Mouse (Mus musculus) C2C12 (cell line): ENCODE results near the gene Psmc4. TPM values are rescaled to one million over a fixed set of nuclear protein-coding genes. Genes with fewer than 3 reads are reported as not detected.

Experiments used
- H3K27me3 ChIP-seq: one replicate; pipeline ENCODE4 v1.6.1; 2011; ENCODE audit not compliant: control insufficient read depth, insufficient read depth, insufficient read length
- H3K36me3 ChIP-seq: one replicate; pipeline ENCODE4 v1.6.1; 2011; ENCODE audit not compliant: control insufficient read depth, insufficient read depth
- H3K4me3 ChIP-seq: one replicate; pipeline ENCODE4 v1.5.1; 2011; ENCODE audit warnings: mild to moderate bottlenecking, control low read depth; ENCODE audit not compliant: poor library complexity, insufficient read depth, severe bottlenecking
- H3K79me2 ChIP-seq: one replicate; pipeline ENCODE4 v1.6.1; 2011; ENCODE audit not compliant: control insufficient read depth, insufficient read depth
- H3K79me3 ChIP-seq: one replicate; pipeline ENCODE4 v1.6.1; 2011; ENCODE audit warnings: low read depth, control low read depth
- H3ac ChIP-seq: one replicate; pipeline ENCODE3; 2011; ENCODE audit warnings: low read depth; ENCODE audit not compliant: control insufficient read depth, insufficient read length
- CEBPB ChIP-seq: IDR thresholded peaks from one replicate; pipeline ENCODE4 v1.6.1; 2011; ENCODE audit warnings: low read depth, mild to moderate bottlenecking, control low read depth, moderate library complexity
- CTCF ChIP-seq: IDR thresholded peaks from one replicate; pipeline ENCODE4 v1.5.1; 2011; ENCODE audit not compliant: control insufficient read depth, insufficient read depth, insufficient read length
- FOSL1 ChIP-seq: IDR thresholded peaks from one replicate; pipeline ENCODE4 v1.8.0; 2011; ENCODE audit warnings: mild to moderate bottlenecking, low read length; ENCODE audit not compliant: poor library complexity, insufficient read depth, severe bottlenecking
- MAX ChIP-seq: IDR thresholded peaks from one replicate; pipeline ENCODE4 v1.6.1; 2011; ENCODE audit warnings: mild to moderate bottlenecking, control low read depth
- MYOD1 ChIP-seq: IDR thresholded peaks from one replicate; pipeline ENCODE4 v1.6.1; 2011; ENCODE audit warnings: low read depth; ENCODE audit not compliant: control insufficient read depth, insufficient read length
- MYOG ChIP-seq: IDR thresholded peaks from one replicate; pipeline ENCODE4 v1.6.1; 2011; ENCODE audit not compliant: control insufficient read depth, insufficient read length; ENCODE audit errors: extremely low read depth
- USF1 ChIP-seq: IDR thresholded peaks from one replicate; pipeline ENCODE4 v1.6.1; 2011; ENCODE audit warnings: low read depth, mild to moderate bottlenecking, control low read depth, moderate library complexity
- polyA plus RNA-seq: library from polyadenylated mRNA; unstranded; fragments of >200 nt; fragmentation: generic; extraction: Trizol; gene quantifications from one replicate; pipeline ENCODE4 v1.2.1, GENCODE M21; 2012; ENCODE audit warnings: missing spikeins

Gene Psmc4
- polyA plus RNA-seq, 1 experiment: 259 TPM

- Histone ChIP-seq H3K36me3 (no peaks in the 10 kb centered on the region), H3K79me3 (no peaks in the 10 kb centered on the region), H3K4me3 (no peak within 1 kb of the TSS), H3K79me2 (no peaks in the 10 kb centered on the region), H3K27me3 (peaks cover 41% of the 10 kb centered on the region), H3ac (no peak within 1 kb of the TSS)
- no peak for TF ChIP-seq FOSL1
- no peak for TF ChIP-seq MAX
- no peak for TF ChIP-seq MYOD1
- TF ChIP-seq MYOG: no peak
- no peak for TF ChIP-seq USF1
- TF ChIP-seq CTCF: no peak
- no peak for TF ChIP-seq CEBPB
Observed at GRCm38 (mm10) chr7:28070531-28071298, 20.8 kb upstream of the Psmc4 start, which contains the start of gene Fcgbp. TSS of gene Fcgbp (plus strand) at chr7:28071236.

GRCm38 (mm10) chr7:28069546-28070172, 19.8 kb upstream of the Psmc4 start:
- Histone ChIP-seq H3K27me3 (peaks cover 37% of the 10 kb centered on the region), H3K36me3 (no peaks in the 10 kb centered on the region), H3K79me3 (no peaks in the 10 kb centered on the region), H3K79me2 (no peaks in the 10 kb centered on the region), H3K4me3 (no peak overlapping the region), H3ac (no peak overlapping the region)
- TF ChIP-seq CTCF (no peak), MYOG (no peak), CEBPB (no peak), USF1 (no peak), MYOD1 (no peak), MAX (no peak), FOSL1 (no peak)

GRCm38 (mm10) chr7:28068661-28069060, 18.8 kb upstream of the Psmc4 start:
- TF ChIP-seq CTCF (no peak), USF1 (no peak), CEBPB (no peak), FOSL1 (no peak), MAX (no peak), MYOD1 (no peak), MYOG (no peak)

GRCm38 (mm10) chr7:28059972-28060371, 10.1 kb upstream of the Psmc4 start:
- Histone ChIP-seq H3K79me3 (no peaks in the 10 kb centered on the region), H3K36me3 (no peaks in the 10 kb centered on the region), H3K4me3 (no peak overlapping the region), H3ac (no peak overlapping the region), H3K27me3 (peaks cover 55% of the 10 kb centered on the region), H3K79me2 (no peaks in the 10 kb centered on the region)
- TF ChIP-seq USF1 (no peak), MYOG (no peak), CTCF (no peak), MAX (no peak), CEBPB (no peak)

More at GRCm38 (mm10) chr7:28068661-28069060, 18.8 kb upstream of the Psmc4 start:
- H3K4me3 ChIP-seq: no peak overlapping the region
- no peak overlapping the region for H3ac ChIP-seq
- H3K36me3 ChIP-seq: no peaks in the 10 kb centered on the region
- H3K79me3 ChIP-seq: no peaks in the 10 kb centered on the region
- H3K27me3 ChIP-seq: peaks cover 39% of the 10 kb centered on the region
- H3K79me2 ChIP-seq: no peaks in the 10 kb centered on the region

- H3ac ChIP-seq: no peak overlapping the region
- peaks cover 14% of the 10 kb centered on the region for H3K79me3 ChIP-seq
- TF ChIP-seq MYOD1 (no peak), CEBPB (no peak)
- H3K4me3 ChIP-seq: no peak overlapping the region
- peaks cover 5% of the 10 kb centered on the region for H3K36me3 ChIP-seq
- peaks cover 16% of the 10 kb centered on the region for H3K79me2 ChIP-seq
- peaks cover 21% of the 10 kb centered on the region for H3K27me3 ChIP-seq
Observed at GRCm38 (mm10) chr7:28053046-28053930, 3.4 kb upstream of the Psmc4 start.
